Mouse (Mus musculus): ENCODE results near the gene Adora1.

The Adora1 gene

DNA sequence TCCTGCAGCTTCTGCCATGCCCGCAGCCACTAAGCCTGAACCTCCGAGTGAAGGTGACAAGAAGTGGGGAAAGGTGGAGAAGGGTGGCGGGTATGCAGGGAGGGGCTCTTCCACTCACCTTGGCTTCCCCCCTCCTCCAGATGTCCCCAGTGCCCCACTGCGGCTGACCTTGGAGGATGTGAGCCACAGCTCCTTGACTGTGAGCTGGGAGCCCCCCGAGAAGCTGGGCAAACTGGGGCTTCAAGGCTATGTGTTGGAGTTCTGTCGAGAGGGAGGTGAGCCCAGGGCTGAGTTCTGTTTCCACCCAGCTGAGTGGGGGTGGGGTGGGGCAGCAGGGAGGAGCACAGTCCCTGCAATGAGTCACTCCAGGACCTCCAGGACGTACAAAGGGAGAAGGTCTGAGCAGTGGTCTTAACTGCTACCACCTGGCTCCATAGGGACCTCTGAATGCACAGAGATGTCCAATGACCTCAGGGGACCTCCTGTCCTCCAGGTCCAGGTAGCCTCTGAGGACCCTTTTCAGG lies 41.5 kb downstream of the Adora1 start:
- DNase-seq (ENCODE audit: low spot score), result no peak

DNA sequence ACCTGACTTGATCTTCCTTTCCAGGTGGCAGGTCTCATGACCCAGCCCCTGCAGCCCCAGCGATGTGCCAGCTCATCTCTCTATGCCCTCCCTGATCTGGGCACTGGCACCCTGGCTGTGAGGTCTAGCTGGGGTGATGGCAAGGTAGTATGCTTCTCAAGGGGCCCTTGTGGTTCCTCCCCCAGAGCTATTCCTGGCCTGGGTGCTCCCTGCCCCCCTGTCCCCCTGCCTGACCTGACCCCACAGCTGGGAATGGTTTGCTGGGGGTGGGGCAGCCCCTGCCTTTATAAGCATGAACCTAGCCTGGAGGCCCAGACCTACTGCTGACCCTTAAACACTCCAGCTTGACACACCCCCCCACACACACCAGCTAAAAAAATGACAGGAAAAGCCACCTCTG lies 42.1 kb downstream of the Adora1 start, which contains the start of gene Mybph:
Gene Mybph, plus strand, starts transcription at position 323 of the 400 bp plus-strand sequence.
- DNase-seq (ENCODE audit: low spot score), result no peak

DNA sequence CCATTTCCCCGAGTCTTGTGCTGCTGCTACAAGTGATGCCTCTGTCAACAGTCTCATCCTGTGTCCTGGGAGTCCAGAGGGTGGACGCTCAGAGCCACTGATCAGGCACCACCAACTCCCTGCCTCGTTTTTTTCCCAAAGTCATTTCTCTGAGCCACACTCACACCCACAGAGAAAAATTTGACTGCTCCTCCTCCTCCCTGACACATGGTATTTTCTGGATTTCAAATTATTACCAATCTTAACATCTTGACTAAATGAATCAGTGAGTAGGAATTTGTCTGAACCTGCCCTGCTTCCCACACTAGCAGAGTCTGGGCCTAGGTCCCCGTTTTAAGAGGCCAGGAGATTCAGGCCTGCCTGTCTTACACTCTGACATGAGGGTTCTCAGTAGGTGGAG lies 43.2 kb downstream of the Adora1 start:
- DNase-seq (ENCODE audit: low spot score), result no peak

DNA sequence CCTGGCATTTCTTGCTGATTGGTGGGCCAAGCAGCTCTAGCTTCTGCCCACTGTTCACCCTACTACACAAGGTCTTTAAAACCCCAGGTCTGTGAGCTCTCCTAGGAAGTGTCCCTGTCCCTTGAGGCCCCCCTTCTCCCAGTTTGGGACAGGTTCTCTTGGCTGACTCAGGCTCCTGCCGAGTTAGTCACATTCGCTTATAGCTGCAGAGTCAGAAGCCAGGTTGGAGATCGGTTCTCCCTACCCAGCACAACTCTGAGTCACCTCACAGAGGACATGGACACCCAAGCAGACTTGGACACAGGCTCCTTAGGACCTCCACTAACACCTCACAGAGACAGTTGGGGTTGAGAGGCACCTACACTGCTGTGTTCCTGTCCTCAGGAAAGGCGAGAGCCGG lies 44.0 kb downstream of the Adora1 start:
- no peak for DNase-seq (ENCODE audit: low spot score)

DNA sequence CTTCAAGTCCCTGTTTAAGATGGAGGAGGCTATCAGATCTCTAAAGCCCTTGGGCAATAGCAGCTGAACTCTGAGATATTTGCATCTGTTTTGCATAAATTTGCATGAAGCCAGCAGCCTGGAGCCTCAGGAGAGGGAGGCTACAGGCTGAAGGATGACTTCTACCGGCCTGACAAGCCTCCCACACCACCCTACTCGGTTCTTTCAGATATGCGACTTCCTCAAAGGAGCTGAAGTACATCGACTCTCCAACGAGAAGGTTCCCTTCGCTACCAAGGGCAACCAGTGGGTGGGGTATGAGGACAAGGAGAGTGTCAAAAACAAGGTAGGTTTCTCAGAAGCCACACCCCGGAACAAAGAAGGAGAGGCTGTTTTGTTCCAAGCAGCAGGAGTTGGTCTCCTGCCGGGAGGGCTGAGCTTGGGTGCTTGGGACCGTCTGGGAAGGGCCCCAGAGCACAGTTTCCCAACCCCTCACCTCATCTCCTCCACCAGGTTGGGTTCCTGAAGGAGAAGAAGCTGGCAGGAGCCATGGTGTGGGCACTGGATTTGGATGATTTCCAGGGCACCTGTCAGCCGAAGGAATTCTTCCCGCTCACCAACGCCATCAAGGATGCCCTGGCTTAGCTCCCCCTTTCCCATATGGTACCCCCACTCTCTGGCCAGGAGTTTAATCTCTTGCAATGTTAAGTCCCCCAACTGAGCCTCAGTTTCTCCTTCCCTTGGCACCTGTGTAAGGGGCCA lies 46.1 kb downstream of the Adora1 start:
- no peak for DNase-seq (ENCODE audit: low spot score)

DNA sequence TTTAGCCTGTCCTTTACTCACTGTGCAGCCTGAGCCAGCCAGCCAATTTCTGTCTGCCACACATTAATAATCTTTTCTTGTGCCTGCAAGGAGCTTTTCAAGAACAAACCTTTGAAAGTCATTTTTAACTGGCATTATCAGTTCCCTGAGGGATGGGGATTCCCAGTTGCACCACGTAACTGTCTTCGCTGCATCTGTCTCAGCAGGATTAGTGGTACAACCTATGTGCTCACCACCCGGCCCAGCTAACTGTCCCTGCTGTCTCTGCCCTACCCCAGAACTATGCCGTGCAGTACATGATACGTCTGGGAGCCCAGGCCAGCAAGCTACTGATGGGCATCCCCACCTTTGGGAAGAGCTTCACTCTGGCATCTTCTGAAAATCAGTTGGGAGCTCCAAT lies 47.0 kb downstream of the Adora1 start:
- no peak for DNase-seq (ENCODE audit: low spot score)

DNA sequence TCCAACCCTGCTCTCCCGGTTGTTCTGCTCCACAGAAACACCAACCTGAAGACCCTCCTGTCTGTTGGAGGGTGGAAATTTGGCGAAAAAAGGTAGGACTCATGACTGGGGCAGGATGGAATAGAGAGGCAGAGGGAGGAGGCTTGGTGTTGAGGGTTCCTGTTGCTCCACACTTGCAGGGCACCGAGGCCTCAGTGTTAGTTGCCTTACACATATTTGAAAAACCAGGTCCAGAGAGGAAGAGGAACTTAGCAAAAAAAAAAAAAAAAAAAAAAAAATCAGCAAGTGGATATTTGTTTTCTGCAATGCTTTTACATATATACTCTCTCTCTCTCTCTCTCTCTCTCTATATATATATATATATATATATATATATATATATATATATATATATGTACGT lies 51.1 kb downstream of the Adora1 start:
- no peak for DNase-seq (ENCODE audit: low spot score)

DNA sequence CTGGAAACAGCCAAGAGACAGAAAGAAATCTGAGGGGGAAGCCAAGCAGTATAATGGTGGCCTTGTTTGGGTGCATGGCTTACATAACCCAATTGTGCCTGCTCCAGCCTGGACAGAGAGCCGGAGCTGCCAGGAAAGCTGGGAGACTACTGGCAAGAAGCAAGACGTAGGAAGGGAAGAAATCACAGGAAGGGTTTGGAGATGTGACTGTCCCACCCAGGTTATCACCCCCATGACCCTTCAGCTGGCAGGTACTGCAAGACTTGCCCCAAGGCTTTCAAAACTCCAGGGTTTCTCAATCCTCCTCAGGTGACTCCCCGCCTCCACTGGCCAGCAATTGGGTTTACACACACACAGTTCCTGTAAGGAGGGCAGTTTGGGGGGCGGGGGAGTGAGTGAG lies 53.2 kb downstream of the Adora1 start, which contains the start of gene Chil1:
Gene Chil1, plus strand, starts transcription at position 152 of the 400 bp plus-strand sequence.
- no peak for DNase-seq (ENCODE audit: low spot score)

DNA sequence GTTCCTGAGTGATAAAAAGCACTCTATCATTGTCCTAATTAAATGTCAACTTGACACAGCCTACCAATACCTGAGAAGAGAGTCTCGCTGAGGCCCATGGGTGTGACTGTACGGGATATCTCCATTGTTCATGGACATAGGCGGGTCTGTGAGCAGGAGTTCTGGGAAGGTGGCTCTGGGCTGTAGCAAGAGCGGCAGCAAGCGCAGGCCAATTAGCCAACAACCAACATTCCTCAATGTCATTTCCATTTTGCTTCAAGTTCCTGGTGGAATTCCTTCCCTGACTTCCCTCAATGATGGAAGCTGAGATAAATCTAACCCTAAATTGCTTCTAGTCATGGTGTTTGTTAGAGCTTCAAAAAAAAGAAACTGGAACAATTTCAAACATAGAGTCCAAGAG lies 57.3 kb downstream of the Adora1 start:
- no peak for DNase-seq (ENCODE audit: low spot score)

DNA sequence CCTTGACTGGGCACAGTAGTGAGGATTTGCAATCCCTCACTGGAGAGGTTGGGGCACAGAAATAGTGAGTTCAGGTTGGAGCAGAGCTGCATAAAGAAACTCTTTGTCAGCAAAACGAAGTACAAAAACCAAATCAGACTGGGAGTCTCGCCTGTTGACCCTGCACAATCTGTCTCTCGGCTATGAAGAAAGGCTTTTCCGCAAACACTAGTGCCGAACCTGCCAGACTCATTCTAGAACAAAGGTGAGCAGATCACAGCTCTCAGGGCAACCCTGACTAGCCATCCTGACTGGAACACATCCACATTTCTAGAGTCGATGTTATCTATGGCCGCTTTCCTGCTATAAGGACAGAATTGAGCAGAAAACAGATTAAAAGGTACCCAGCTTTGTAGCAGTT lies 62.1 kb downstream of the Adora1 start:
- no peak for DNase-seq (ENCODE audit: low spot score)

DNA sequence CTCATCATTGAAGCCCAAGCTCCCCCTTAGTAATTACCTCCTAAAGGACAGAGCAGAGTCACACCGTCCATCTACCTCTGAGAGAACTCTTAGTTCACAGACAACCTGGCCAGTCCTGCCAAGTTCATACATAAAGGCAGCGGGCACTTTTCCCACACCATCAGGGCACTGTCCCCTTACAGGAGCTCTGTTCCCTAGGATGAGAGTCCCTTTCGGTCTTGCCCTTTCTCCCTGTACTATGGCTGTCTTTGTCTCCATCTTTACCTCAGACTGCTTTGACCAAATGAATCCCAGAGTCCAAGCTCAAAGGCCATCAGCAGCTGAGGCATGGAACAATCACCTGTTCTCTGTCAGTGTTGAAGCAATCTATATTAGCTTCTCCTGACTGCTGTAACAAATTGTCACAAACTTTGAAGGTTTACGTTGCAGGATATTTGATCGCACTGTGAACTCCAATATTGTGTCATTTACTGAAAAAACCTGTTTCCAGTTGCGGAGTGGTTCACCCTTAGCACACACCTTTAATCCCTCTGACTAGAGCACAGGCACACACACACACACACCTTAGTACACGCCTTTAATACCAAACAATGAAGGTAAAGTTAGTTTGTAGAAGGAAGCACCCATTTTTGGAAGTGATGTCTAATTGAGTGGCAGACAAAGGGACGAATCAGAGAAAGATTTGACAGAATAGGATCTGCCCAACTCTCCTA lies 66.1 kb downstream of the Adora1 start:
- DNase-seq (ENCODE audit: low spot score), result no peak

DNA sequence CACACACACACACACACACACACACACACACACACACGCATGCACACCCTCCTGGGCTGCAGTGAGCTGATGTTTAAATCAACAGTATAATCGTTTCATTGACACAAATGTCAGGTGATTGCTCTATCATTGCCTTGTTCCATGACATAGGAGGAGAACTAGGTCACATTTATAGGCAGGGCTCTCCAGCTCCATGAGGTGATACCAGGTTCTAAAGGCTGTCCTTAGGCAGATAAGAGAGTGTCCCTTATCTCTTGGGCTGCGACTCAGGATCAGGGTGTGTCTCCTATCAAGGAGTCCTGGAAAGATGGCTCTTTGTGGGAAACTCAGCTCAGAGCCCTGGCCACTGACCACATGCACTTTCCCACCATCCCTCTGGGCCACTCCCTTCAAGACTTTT lies 66.7 kb downstream of the Adora1 start:
- DNase-seq (ENCODE audit: low spot score), result no peak

DNA sequence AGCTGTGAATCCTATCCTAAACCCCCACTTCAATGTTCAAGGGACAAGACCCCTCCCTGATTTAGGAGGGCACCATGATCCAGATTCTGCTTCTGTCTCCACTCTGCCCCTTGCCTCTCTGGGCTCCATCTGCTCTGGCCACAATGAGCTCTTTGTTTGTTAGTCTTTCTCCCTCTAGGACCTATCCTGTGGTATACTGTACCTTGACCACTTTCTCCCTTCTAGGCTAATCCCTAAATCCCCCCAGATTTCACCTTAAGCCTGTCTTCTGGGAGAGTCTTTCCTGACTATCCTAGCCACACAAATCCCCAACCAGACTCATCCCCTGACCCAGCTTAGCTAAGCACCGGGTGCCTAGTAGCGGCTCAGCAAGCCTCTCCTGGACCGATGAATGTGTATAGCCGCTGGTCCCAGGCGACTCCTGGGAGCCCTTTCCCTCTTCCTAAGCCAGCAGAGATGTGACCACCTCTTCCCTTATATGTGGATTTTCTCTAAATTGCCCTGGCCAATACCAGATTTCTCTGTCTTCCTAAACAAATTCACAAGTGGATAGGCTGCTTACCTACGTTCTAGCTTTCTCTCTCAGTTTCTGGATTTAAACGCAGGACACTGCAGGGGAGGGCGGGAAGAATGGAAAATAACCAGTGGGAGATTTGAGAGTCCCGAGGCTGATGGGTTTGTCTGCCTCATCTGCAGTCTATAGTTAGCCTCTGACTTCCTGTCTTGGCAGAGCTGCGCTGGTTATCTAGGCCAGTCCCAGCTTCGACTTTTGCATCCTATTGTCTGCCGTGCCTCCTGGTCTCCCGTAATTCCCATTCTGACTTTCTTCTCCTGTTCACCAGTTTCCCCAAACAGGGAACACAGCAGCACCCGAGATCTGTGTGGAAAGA lies 67.6 kb downstream of the Adora1 start:
- no peak for DNase-seq (ENCODE audit: low spot score)

DNA sequence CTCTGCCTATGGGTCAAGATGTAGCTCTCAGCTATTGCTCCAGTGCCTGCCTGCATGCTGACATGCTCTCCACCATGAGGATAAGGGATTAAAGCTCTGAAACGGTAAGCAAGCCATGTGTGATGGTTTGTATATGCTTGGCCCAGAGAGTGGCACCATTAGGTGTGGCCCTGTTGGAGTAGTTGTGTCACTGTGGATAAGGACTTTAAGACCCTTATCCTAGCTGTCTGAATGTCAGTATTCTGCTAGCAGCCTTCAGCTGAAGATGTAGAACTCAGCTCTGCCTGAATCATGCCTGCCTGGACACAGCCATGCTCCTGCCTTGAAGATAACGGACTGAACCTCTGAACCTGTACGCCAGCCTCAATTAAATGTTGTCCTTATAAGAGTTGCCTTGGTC lies 68.7 kb downstream of the Adora1 start:
- no peak for DNase-seq (ENCODE audit: low spot score)

DNA sequence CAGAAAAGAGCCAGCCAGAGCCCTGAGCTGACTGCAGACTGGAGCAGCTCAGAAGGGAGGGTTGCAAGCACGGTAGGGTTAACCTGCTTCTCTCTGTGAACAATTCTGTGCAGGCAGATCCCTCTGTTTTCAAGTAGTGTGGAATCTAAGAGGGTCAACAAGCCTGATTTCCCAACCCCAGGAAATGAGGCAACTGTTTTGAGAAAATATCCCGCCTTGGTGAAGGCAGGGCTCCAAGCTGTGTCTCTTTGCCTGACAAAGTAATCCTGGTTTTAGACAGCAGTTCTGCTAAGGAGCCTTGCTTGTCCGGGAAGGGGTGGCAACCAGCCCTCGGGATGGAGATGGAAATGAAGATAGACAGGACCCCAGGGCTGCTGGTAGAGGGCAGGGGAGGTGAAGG lies 70.8 kb downstream of the Adora1 start:
- no peak for DNase-seq (ENCODE audit: low spot score)

DNA sequence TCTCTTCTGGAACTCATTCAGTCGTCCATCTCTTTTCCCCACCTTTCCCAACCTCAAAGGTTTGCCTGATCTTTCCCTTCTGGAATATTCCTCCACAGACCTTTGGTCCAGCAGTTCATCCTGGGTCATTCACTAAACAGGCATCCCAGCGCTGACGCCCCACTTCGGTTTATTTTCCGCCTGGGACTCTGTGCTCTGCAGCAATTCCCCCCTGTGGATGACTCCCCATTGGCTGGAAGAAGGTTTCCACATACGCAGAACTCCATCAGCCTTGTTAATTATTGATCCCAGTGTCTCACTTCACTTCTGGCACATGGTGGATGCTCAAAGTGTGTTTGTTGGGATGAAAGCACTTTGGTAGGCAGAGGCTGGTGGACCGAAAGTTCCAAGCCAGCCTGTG lies 71.8 kb downstream of the Adora1 start:
- DNase-seq (ENCODE audit: low spot score), result no peak

DNA sequence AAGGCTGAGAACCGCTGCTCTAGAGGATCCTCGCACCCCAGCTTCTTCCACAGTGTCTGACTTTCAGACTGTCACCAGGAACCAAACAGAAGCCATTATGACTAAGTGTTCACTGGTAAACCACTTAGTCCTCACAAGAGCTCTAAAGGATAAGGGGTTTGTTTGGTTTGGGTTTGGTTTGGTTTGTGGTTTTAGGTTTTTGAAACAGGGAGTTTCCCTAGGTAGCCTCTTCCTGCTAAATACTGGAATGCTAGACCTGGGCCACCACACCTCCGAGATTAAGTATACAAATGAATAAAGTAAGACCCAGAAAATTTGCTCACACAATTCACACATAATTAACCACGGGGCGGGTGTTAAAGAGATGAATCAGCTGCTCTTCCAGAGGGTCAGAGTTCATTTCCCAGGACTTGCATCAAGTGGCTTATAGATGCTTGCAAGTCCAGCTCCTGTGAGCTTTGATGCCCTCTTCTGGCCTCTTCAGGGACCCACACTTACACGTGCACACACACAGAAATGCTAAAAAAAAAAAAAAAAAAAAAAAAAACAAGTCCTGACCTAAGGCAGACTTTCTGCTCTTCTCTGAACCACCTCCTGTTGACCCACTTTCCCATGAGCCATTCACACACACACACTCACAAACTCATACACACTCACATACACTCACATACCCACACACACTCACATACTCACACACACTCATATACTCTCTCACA lies 72.6 kb downstream of the Adora1 start:
- DNase-seq (ENCODE audit: low spot score), result no peak

DNA sequence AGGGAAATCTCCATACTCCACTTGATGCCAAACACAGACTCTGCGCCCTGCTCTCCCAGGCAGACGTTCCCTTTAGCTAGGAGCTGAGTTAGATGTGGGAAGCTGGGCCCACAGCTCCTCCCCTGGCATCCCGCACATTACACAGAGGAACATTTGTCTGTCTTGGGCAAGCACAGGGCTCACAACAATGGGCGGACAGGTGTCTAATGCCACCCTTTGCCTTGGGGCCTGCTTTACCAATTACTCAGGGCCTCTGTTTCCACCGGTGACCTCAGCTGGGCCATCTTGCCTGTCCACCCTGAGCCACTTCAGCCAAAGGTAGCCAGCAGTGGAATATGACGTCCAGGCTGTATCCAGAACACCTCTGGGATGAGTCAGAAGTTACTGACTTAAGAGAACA lies 73.8 kb downstream of the Adora1 start:
- no peak for DNase-seq (ENCODE audit: low spot score)

DNA sequence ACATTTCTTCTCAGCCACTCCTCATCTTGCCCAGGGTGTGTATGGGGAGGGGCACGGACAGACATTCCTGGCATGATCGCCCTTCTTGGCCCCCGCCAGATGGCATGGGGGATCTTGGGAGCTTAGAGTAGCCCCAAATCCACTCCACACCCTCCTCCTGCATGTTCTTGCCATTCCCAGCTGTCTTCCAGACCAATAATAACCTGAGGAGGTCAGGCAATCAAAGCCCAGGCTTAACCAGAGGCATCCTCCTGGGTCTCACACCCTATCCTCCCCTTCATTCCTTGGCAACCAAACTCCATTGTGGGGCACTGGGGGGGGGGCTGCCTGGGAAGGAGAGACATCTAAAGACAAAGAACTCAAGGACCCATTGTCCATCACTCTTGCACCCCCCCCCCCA lies 74.8 kb downstream of the Adora1 start:
- DNase-seq (ENCODE audit: low spot score), result no peak

DNA sequence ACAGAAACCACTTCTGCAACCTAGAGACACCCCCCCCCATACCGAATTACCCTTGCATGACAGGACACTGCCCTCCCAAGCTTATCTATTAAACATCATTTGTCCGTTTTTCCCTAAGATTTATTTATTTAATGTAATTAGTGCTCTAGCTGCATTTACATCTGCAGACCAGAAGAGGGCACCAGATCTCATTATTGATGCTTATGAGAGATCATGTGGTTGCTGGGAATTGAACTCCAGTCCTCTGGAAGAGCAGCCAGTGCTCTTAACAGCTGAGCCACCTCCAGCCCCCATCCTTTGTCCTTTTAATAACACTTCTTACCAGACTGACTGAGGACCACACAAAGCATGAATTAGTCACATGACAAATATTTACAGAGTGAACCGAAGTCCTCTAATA lies 80.6 kb downstream of the Adora1 start:
- no peak for DNase-seq (ENCODE audit: low spot score)

DNA sequence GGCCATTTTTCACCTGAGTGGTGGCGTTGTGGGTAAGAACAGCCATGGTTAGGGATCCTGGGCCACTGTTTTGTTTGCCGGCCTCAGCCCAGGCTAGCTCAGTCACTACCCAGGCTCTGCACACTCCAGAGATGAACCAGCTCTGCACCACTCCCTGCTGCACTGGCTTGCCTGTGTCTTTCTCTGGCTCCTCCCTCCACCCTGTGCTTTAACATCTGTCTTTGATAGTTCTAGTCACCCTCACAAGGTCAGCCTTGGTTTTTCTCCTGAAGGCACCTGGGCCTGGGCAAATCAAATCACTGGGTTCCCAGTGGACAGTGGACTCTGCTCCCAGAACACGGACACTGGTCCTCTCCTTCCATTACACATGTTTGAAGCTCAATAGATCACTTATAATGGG lies 81.1 kb downstream of the Adora1 start:
- DNase-seq (ENCODE audit: low spot score), result no peak

Data from MN1 (cell line).